Mouse (Mus musculus) G1E (cell line): ENCODE measurements around the gene Wfdc3.
"Not testable (repeated sequence)": the region's sequence is repeated elsewhere in the genome, so short reads cannot be mapped to it uniquely, and the experiment has no call there.

Source experiments
- CTCF ChIP-seq: IDR thresholded peaks from 2 replicates; pipeline ENCODE4 v1.5.1; 2012; ENCODE audit warnings: low read depth, low read length, inconsistent platforms, mixed read lengths
- GATA1 ChIP-seq: IDR thresholded peaks from 2 replicates; pipeline ENCODE4 v1.6.1; 2012; ENCODE audit warnings: borderline replicate concordance, low read length, inconsistent platforms, mixed read lengths
- GATA2 ChIP-seq: IDR thresholded peaks from 2 replicates; pipeline ENCODE4 v1.6.1; 2012; ENCODE audit warnings: low read depth, low read length, inconsistent platforms, borderline replicate concordance
- POLR2AphosphoS5 ChIP-seq: IDR thresholded peaks from 2 replicates; pipeline ENCODE4 v1.6.1; 2012; ENCODE audit warnings: low read depth, low read length, inconsistent platforms; ENCODE audit not compliant: insufficient replicate concordance
- TAL1 ChIP-seq: conservative IDR thresholded peaks from 2 replicates; pipeline ENCODE4 v1.6.1; 2012; ENCODE audit warnings: low read depth, low read length, inconsistent platforms, mixed read lengths

DNA sequence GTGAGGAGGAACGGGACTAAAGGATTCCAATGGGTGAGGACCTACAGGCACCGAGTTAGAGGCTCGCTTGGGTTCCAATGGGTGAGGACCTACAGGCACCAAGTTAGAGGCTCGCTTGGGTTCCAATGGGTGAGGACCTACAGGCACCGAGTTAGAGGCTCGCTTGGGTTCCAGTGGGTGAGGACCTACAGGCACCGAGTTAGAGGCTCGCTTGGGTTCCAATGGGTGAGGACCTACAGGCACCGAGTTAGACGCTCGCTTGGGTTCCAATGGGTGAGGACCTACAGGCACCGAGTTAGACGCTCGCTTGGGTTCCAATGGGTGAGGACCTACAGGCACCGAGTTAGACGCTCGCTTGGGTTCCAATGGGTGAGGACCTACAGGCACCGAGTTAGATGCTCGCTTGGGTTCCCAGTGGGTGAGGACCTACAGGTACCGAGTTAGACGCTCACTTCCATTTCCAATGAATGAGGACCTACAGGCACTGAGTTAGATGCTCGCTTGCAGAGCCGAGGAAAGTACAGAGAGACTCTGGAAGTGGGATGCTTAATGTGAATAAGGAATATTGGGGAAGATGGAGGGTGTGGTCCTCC is 29.4 kb downstream of the Wfdc3 start:
- TF ChIP-seq CTCF, GATA1, TAL1, GATA2, POLR2AphosphoS5: not testable (repeated sequence)
